Mouse (Mus musculus): Measurements from ENCODE around the gene Cc2d1b.

Cc2d1b gene

GRCm38 (mm10) chr4:108619587-108620341 lies at the start of gene Cc2d1b:
Cc2d1b (plus strand) TSS chr4:108619940.
- peak; percentile 86 to 88 for DNase-seq

- no peak for DNase-seq
These were observed 47.1 kb upstream of the Cc2d1b start for GRCm38 (mm10) chr4:108572644-108573043.

DNA sequence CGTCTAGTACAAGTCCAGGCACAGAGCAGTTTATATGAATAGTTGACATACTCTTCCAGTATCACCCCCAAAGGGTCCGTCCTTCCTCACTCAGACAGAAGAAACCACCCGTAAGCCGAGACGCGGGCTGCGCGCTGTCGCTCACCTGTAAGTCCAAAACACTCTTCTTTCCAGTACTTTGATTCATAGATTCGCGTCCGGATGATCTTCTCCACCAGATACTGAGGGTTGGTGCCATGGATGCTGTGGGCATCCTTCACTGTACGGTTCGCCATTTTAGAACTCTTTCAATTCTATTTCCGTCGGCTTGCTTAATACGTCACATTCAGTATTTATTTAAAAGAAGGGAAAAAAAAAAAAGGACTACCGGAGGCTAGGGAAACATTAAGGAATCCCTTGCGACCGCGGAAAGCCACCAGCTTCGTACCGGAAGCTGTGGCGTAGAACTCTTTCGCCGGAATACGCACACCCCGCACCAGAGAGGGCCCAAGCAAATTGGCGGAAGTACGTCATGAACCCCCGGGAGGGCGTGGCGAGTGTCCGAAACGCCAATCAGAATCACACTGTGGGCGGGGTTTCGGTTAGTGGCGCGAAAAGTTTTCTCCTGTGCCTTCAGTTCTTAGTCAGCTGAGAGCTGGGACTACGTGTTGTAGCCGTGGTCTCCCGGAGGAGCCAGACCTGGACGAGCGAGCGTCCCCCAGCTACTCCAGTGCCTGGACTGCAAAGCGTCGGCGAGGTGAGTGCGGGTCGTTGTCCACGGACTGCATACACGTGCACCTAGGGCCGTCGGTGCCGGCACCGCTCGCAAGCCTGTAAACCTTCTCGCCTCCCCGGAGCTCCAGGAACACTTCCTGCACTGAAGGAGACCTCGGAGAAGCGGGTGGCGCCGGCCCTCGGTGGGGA lies 40.6 kb upstream of the Cc2d1b start, which contains the start of the genes Prpf38a and Orc1:
TSS of gene Prpf38a (minus strand) at position 497 of the 903 bp plus-strand sequence.
TSS of gene Orc1 (plus strand) at position 584 of the 903 bp plus-strand sequence.
- peak; percentile 90 to 94 for DNase-seq

DNA sequence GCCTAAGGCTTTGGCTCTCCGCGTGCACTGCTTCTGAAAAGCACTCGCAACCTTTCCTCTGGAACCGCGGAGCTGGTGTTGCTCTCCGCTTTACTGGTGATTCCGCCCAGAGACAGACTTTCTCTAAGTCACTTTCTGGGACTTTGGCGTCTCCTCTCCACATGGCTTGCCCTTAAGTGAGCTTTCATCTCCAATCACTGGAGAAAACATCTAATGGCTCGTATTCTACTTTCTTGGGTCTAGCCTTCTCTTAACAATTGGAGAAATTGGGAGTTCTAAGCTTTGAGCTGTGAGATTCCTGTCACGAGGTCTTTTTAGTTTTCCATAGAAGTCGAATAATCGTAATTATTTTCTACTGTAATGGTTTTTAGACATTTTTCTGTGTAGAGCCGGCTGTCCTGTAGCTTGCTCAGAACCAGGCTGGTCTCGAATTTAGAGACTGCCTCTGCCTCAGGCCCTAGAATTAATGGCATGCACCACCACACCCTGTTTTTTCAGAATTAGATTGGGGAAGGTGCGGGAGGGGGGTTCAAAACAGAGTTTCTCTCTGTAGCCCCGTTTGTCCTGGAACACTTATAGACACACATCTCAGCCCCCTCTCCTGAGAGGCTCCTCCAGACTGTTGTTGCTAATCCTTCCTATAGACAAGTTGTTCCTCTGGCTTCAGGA lies 39.9 kb upstream of the Cc2d1b start:
- DNase-seq = no peak

DNA sequence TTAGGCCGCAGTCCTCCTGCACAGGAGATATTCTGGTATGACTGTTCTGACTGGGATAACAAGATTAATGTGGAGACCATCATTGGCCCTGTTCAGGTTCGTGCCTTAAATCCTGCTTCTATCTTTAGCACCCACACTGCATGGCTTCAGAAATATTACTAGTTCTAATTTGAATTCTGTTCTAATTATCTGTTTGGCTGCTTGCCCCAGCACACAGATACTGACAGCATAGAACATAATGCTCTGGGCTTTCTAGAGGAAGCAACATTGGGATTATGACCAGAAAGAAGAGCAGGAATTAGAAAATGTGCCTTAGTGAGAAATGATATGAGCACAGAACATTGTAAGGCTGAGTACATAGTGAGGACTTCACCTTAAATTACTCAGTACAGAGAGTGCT lies 26.4 kb upstream of the Cc2d1b start:
- DNase-seq = no peak

DNA sequence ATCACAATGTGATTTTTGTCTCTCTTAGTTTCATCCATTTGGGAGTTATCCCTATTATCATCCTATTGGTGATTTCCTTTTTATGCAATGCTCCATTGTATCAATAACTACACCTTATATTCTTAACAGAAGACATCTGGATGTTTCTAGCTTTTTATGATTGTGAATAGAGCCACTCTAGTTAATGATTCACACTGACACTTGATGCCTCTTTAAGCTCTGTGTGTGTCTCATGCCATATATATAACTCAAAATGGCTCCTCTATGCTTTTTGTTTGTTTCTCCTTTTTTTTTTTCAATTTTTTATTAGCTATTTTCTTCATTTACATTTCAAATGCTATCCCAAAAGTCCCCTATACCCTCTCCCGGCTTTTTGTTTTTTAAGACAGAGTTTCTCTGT lies 24.0 kb upstream of the Cc2d1b start:
- DNase-seq = no peak

DNA sequence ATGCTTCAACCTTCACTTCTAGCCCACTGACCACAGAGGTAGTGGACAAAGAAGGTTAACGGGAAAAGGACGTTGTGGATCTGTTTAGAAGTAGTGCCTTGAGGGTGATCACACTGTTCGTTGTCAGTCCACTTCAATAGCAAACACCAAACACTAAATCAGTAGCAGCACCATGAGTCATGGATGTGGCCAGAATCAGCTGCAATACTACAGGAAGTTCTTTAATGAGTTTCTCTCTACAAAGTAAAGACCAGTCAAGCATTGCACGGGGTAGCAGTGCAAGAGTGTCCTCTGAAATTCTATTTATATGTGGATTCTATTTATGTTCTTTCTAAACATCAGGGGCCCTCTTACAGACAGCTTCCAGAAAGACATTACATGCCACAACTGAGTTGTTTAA lies 21.4 kb upstream of the Cc2d1b start:
- no peak for DNase-seq

DNA sequence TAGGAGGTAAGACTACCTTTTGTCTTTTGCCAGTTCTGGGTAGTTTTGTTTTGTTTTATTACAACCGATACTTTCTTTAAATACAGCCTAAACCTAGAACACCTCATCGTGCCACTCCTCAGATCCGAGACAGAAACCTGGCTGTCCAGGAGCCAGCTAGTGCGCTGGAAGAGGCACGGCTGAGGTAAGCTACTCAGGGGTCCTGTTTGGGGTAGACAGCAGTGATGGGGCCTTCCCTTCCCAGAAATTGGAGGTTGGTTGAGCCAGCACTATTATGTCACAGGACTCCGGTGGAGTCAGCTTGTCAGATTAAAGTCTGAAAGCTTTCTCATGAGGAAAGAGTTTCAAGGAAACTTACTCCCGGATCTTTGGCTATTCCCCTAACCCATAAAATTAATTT lies 17.9 kb upstream of the Cc2d1b start:
- DNase-seq = no peak

- DNase-seq = no peak
These were observed 11.1 kb upstream of the Cc2d1b start for GRCm38 (mm10) chr4:108608651-108609050.

DNA sequence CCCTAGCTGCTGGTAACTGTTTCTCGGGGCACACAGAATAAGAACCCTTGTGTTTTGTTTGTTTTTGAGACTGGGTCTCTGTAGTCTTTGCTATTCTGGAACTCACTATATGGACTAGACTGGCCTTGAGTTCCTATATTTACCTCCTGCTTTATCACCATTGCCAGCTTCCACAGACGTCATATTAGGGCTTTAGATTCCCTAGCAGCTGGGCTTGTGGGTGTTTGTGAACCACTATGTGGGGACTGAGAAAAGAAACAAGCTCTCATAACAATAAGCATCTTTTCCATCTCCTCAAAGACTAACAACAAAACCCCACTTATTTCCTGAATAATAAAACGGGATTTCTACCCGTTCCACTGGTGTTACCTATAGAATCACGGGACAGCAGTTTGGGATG lies 8.8 kb upstream of the Cc2d1b start:
- no peak for DNase-seq

- DNase-seq = no peak
These were observed 1.2 kb upstream of the Cc2d1b start for GRCm38 (mm10) chr4:108618586-108618985.

DNA sequence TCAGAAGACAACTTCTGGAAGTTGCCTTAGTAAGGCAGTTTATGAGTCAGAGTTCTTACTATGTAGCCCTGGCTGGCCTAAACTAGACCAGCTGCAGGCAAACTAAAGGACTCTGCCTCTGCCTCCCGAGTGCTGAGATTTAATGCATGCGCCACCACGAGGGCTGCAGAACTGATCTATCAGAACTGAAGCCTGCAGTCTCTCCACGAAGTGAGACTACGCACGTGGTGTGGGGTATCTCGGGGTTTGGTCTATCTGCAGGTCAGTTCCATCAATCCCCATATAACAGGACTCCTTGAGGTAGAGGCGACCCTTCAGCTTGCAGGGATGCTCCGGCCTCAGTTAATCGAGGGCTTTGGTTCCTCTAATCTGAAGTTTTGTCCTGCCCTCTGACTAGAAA lies 575 bp upstream of the Cc2d1b start:
- DNase-seq = peak in 1 of 2 experiments; percentile 9

DNA sequence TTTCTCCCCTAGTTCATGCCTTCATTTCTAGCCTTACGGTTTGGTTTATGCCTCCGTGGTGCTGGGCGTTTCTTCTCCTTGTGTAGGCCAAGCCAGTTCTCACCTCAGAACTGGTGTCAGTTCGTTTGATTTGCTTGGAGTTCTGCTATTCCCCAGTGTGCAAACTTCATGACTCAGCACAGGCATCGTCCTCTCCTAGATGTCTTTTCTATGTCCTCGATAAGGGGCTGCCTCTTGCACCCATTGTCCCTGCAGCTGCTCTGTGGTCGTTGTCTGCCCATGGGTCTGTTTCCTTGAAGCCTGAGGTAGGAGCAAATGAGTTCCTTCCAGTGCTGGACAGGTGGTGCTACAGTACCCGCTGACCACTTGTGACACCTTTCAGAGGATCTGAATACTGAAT lies 796 bp downstream of the Cc2d1b start:
- DNase-seq = no peak

DNA sequence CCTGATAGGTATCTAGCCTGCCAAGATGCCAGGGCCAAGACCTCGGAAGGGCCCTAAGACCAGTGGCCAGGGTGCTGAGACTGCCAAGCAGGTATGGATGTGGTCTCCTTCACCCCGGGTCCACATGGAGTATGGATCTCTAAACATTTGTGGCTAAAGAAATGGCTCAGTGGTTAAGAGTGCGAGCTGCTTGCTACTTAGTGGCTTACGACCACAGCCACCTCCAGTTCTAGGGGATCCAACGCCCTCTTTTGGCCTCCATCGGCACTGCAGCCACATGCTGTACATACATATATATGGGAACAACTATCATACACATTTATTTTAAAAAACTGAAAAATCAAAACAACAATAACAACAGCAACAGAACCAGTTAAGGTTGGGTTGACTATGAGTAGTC lies 1.8 kb downstream of the Cc2d1b start:
- no peak for DNase-seq

- DNase-seq = no peak
These were observed 7.3 kb downstream of the Cc2d1b start for GRCm38 (mm10) chr4:108627066-108627465.

- no peak for DNase-seq
These were observed 9.7 kb downstream of the Cc2d1b start for GRCm38 (mm10) chr4:108629363-108629880.

DNA sequence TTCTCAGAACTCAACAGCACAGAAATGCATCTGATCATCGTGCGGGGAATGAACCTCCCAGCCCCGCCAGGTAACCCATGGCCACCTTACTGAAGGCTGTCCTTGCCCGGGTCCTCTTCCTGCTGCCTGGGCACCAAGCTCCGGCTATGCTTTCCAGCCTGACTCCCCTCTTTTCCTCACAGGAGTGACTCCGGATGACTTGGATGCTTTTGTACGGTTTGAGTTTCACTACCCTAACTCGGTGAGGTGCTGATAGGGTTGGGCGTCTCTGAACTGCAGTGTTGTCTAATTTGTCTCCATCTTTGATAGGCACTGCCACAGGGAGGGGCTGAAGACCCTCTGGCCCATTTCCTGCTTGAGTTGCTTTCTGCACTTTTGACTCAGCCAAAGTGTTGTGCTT lies 10.4 kb downstream of the Cc2d1b start:
- DNase-seq = no peak

DNA sequence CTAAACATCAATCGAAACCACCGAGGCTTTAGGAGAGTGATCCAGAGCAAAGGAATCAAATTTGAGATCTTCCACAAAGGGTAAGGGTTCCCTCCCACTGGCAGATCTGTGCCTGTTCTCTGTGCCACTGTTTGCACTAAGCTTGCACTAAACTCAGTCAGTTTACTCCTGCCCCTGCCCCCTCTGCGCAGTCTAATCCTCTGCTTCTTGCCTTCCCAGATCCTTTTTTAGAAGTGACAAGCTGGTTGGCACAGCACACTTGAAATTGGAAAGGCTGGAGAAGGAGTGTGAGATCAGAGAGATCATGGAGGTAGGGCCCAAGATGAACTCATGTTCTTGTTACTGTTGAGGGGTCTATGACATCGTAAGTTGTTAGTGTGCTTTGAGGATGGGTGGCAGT lies 11.9 kb downstream of the Cc2d1b start:
- DNase-seq = no peak

DNA sequence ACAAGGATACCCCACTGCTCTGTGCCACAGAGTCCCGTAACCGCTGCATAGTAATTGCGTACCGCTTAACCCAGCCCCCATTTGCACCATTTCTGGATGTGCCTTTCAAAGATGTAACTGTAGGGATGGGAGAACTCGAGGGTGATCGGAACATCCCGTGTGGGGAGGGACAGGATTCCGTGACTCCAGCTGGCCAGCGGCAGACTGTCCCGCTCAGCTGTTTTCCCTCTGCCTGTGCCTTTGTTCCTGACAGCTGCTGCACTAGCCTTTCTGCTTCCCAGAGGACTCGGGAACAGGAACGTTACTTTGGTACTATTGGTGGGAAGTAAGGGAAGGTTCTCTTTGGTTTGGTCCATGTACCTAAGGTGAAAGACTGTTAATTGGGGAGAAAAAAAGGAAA lies 14.0 kb downstream of the Cc2d1b start:
- no peak for DNase-seq

DNA sequence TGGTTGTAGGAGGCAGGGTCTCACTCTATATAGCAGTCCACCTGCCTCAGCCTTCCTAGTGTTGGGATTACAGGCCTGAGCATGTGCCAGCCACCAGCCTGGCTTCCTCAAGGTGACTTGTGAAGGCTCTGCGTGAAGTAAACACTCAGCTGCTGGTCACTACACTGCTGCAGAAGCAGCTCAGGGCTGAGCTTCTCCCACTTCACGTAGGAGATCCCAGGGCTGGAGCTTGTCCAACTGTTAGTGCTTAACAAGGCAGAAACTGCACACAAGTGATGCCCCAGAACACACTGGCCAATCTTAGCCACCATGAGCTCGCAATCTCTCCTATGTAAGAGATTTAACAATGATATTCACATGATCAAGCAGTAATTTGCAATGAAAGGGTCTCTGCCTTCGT lies 15.0 kb downstream of the Cc2d1b start:
- DNase-seq = no peak

DNA sequence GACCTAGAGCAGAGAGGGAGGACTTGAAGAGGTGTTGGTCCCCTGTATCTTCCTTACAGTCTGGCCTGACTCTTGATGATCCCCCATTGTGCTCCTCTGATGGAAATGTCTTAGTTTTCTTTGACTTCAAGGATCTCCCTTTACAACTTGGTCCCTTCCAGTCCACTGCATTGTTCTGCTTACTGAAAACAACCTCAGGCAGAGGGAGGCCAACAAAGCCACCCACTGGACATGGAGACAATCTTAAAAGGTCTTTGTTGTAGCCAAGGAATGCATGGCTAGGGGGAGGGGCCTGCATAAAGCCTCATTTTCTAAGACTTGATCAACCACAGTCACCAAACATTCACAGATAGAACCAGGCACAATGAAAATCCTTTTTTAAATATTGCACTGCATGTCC lies 15.4 kb downstream of the Cc2d1b start:
- DNase-seq = no peak

DNA sequence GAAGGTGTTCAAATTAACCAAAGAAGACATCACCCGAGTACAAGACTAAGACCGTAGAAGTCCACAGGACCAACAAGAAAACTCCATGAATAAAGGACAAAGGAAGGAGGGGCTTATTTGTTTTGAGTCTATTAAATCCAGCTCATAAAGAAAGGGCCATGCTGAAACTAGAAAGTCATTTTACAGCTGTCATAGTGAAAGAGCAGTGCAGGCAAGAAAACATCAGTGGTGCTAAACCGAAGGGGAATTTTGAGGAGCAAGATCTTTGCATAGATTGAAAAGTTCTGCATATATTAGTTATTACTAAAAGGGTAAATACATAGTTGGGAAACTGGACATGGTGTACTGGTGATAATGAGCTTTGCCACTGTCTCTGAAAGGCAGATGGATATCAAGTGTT lies 18.0 kb downstream of the Cc2d1b start:
- no peak for DNase-seq

DNA sequence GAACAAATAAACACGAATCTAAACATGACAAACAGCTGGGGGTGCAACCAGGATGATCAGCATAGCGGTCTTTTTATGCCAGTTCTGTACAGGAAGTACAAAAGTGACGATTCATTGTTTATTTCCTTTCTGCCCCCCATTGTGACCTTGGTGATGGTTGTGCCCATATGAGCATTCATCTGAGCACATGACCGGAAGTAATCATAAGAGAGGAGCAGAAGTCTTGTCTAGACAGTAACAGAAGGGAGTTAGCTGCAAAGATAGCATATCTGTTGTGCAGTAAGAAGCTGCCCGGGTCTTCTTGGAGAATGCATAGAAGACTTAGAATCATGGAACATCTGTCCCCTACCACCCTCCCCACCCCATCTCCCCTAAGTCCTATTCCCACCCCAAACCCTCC lies 19.0 kb downstream of the Cc2d1b start:
- no peak for DNase-seq

All from thymus, adult 18-20 months (tissue).